Mouse (Mus musculus): ENCODE measurements around the gene Onecut1. TPM values are rescaled to one million over a fixed set of nuclear protein-coding genes. Genes with fewer than 3 reads are reported as not detected.

Onecut1 gene
- 7.5 and 9.1 TPM in 2 replicates for polyA plus RNA-seq (2015; fragmentation: Nextera tagmentation; extraction: Ambion mirVana)

GRCm38 (mm10) chr9:74861561-74861980 is at the start of gene Onecut1:
Onecut1 (plus strand) TSS chr9:74861921.
- peaks cover 3% of the 10 kb centered on the region; the same call in 1 of the 2 replicates for H3K4me1 ChIP-seq (ENCODE audit: insufficient read depth)
- peak within 1 kb of the TSS; percentile 74 for H3K9ac ChIP-seq (replicated peaks)
- WGBS (ENCODE audit: insufficient replicate concordance): under 1% methylated on average over 40 of the region's 45 CpGs
- ATAC-seq: peak; percentile 64
- TF ChIP-seq EP300 (IDR thresholded peaks at IDR 0.05; ENCODE audit: low read depth) (no peak), CTCF (IDR thresholded peaks at IDR 0.05; ENCODE audit: low read depth) (no peak)
- peaks cover 88% of the 10 kb centered on the region for H3K27me3 ChIP-seq (ENCODE audit: insufficient read depth, low read length)
- peak within 1 kb of the TSS; percentile 66 for H3K4me2 ChIP-seq (ENCODE audit: low read depth, low read length)
- no peaks in the 10 kb centered on the region; the same call in 1 of the 2 replicates for H3K36me3 ChIP-seq (replicated peaks; ENCODE audit: insufficient read depth, low read length)
- peak; percentile 85 for DNase-seq
- peak within 1 kb of the TSS; percentile 68 for H3K27ac ChIP-seq (ENCODE audit: low read depth)
- no peaks in the 10 kb centered on the region for H3K9me3 ChIP-seq (ENCODE audit: low read length)
- peak within 1 kb of the TSS; percentile 60 for H3K4me3 ChIP-seq (ENCODE audit: low read depth, low read length)

DNA sequence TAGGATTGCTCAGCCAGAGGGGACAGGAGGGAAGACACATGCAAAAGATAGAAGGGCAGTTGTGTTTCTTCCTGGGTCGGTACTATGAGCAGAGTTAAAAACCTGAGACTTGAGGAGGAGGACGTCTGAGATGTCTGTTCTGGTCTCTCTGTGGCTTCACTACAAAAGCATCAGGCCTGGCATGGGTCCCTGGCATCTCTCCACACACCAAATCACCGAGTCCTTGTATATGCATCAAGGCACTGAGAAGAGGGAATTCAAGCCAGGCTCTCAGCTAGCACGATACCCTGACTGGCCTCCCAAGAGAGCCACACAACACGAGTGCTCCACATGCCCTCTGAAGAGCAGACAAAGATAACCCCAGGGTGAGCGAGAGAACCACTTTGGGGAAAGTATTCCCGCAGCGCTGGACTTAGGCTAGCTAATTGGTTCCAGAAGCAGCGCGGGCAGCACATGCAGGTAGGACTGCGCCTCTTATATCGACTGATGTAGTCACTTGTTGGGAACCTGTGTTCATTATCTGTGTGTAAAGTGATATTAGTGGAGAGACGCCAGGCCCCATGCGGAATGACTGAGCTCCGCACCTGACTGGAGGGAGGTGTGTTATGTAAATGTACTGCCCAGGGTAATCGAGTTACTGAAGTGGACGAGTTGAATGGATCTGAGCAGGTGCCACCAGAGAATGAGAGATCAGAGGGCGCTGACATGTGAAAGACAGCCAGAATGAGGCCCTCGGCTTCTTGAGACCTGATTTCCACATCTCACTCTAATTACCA is 41.8 kb upstream of the Onecut1 start:
- 68% methylated on average over 19 of the region's 19 CpGs for WGBS (ENCODE audit: insufficient replicate concordance)
- no peaks in the 10 kb centered on the region for H3K9me3 ChIP-seq (ENCODE audit: low read length)
- H3K27me3 ChIP-seq (ENCODE audit: insufficient read depth, low read length): no peaks in the 10 kb centered on the region
- H3K4me1 ChIP-seq (ENCODE audit: insufficient read depth): no peaks in the 10 kb centered on the region
- H3K4me3 ChIP-seq (ENCODE audit: low read depth, low read length): no peak overlapping the region
- ATAC-seq (no peak), DNase-seq (no peak)
- H3K9ac ChIP-seq (replicated peaks): no peak overlapping the region
- no peaks in the 10 kb centered on the region for H3K36me3 ChIP-seq (replicated peaks; ENCODE audit: insufficient read depth, low read length)
- H3K4me2 ChIP-seq (ENCODE audit: low read depth, low read length): no peak overlapping the region
- TF ChIP-seq CTCF (IDR thresholded peaks at IDR 0.05; ENCODE audit: low read depth): no peak
- no peak for TF ChIP-seq EP300 (IDR thresholded peaks at IDR 0.05; ENCODE audit: low read depth)
- H3K27ac ChIP-seq (ENCODE audit: low read depth): no peak overlapping the region

- TF ChIP-seq CTCF (IDR thresholded peaks at IDR 0.05; ENCODE audit: low read depth) (no peak), EP300 (IDR thresholded peaks at IDR 0.05; ENCODE audit: low read depth) (no peak)
- H3K27ac ChIP-seq (ENCODE audit: low read depth): no peak overlapping the region
- no peak overlapping the region for H3K9ac ChIP-seq (replicated peaks)
- no peak overlapping the region for H3K4me2 ChIP-seq (ENCODE audit: low read depth, low read length)
- H3K36me3 ChIP-seq (replicated peaks; ENCODE audit: insufficient read depth, low read length): no peaks in the 10 kb centered on the region
- 47% methylated on average over 2 of the region's 2 CpGs for WGBS (ENCODE audit: insufficient replicate concordance)
- H3K4me1 ChIP-seq (ENCODE audit: insufficient read depth): no peaks in the 10 kb centered on the region
- DNase-seq: no peak
- ATAC-seq: no peak
- H3K4me3 ChIP-seq (ENCODE audit: low read depth, low read length): no peak overlapping the region
- no peaks in the 10 kb centered on the region for H3K9me3 ChIP-seq (ENCODE audit: low read length)
- H3K27me3 ChIP-seq (ENCODE audit: insufficient read depth, low read length): no peaks in the 10 kb centered on the region
Observed at GRCm38 (mm10) chr9:74825102-74825501, 36.6 kb upstream of the Onecut1 start.

DNA sequence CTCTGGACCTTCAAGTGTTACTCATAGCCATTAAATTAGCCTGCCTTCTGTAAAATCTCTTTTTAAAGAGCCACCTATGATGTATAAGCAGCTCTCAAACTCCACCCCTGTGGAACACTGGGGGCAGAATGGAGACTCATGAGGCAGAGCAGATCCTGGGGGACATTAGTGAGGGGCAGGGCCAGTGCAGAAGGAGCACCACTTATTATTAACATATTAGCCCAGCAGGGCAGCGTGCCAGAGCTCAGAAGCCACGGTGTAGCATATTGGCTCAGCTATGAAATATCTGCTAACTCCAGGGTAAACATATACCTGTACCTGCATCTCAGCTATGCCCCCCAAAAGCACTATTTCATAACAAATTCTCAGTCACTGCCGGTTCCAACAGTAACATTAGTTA is 32.5 kb upstream of the Onecut1 start:
- TF ChIP-seq CTCF (IDR thresholded peaks at IDR 0.05; ENCODE audit: low read depth) (no peak), EP300 (IDR thresholded peaks at IDR 0.05; ENCODE audit: low read depth) (no peak)
- Histone ChIP-seq H3K9ac (replicated peaks) (no peak overlapping the region), H3K36me3 (replicated peaks; ENCODE audit: insufficient read depth, low read length) (no peaks in the 10 kb centered on the region), H3K4me2 (ENCODE audit: low read depth, low read length) (no peak overlapping the region), H3K27me3 (ENCODE audit: insufficient read depth, low read length) (no peaks in the 10 kb centered on the region), H3K4me1 (ENCODE audit: insufficient read depth) (no peaks in the 10 kb centered on the region), H3K27ac (ENCODE audit: low read depth) (no peak overlapping the region), H3K4me3 (ENCODE audit: low read depth, low read length) (no peak overlapping the region), H3K9me3 (ENCODE audit: low read length) (no peaks in the 10 kb centered on the region)
- ATAC-seq (no peak), DNase-seq (no peak)
- 55% methylated on average over 3 of the region's 3 CpGs for WGBS (ENCODE audit: insufficient replicate concordance)

- Histone ChIP-seq H3K4me1 (ENCODE audit: insufficient read depth) (no peaks in the 10 kb centered on the region), H3K9me3 (ENCODE audit: low read length) (peaks cover 3% of the 10 kb centered on the region), H3K36me3 (replicated peaks; ENCODE audit: insufficient read depth, low read length) (no peaks in the 10 kb centered on the region), H3K9ac (replicated peaks) (no peak overlapping the region), H3K4me3 (ENCODE audit: low read depth, low read length) (no peak overlapping the region), H3K27ac (ENCODE audit: low read depth) (no peak overlapping the region), H3K27me3 (ENCODE audit: insufficient read depth, low read length) (peaks cover 11% of the 10 kb centered on the region), H3K4me2 (ENCODE audit: low read depth, low read length) (no peak overlapping the region)
- TF ChIP-seq CTCF (IDR thresholded peaks at IDR 0.05; ENCODE audit: low read depth) (no peak), EP300 (IDR thresholded peaks at IDR 0.05; ENCODE audit: low read depth) (no peak)
- ATAC-seq: no peak
- 77% methylated on average over 4 of the region's 4 CpGs for WGBS (ENCODE audit: insufficient replicate concordance)
- DNase-seq: no peak
Observed at GRCm38 (mm10) chr9:74842890-74843289, 18.8 kb upstream of the Onecut1 start.

DNA sequence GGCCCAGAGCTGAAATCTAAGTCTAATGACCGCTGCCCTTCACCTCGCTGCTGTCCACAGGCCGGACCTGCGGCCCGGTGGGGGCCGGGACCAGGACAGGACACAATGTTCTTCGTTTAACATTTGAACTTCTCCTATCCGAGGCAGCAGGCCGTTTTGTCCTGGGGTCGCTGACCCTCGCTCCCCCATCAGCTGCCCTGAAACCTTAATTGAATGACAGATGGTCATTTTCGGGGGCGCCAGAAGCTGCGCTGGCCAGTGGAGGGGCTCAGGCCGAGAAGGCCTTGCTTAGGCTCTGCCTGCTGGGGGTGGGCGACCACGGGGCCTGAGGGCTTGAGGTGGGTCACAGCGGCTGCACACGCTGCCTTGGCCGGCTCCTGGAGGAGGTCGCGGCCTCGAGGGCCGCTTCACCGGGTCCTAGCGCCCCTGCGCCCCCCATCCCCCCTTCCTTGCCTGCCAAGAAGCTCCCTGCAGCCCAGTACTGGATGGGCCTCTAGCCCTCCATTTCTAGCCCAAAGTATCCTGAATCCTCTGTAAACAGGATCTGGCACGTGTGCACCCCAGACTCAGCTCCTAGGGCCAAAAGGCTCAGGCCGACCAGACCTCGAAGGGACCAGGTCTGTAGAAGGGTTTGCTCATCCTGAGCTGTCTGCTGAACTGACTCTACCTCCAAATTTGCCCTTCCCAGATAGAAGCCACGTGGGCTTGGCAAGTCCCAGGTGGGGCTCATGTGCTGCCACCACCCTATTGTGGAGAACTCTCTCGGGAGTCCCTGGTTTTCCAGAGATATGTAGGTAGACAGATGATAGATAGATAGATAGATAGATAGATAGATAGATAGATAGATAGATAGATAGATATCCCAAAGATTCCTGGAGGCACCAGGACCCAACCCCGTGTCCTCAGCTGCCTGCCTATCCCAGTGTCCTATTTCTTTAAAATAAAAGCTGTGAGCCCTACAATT is 14.6 kb upstream of the Onecut1 start:
- no peak for TF ChIP-seq EP300 (IDR thresholded peaks at IDR 0.05; ENCODE audit: low read depth)
- no peak for TF ChIP-seq CTCF (IDR thresholded peaks at IDR 0.05; ENCODE audit: low read depth)
- ATAC-seq (peak; percentile 68), DNase-seq (no peak)
- Histone ChIP-seq H3K4me2 (ENCODE audit: low read depth, low read length) (no peak overlapping the region), H3K9ac (replicated peaks) (peak overlapping the region; percentile 34; the same call in 1 of the 2 replicates), H3K27ac (ENCODE audit: low read depth) (no peak overlapping the region; the same call in 1 of the 2 replicates), H3K4me3 (ENCODE audit: low read depth, low read length) (no peak overlapping the region), H3K36me3 (replicated peaks; ENCODE audit: insufficient read depth, low read length) (no peaks in the 10 kb centered on the region), H3K27me3 (ENCODE audit: insufficient read depth, low read length) (peaks cover 33% of the 10 kb centered on the region), H3K4me1 (ENCODE audit: insufficient read depth) (no peaks in the 10 kb centered on the region), H3K9me3 (ENCODE audit: low read length) (peaks cover 3% of the 10 kb centered on the region)
- 6% methylated on average over 33 of the region's 33 CpGs for WGBS (ENCODE audit: insufficient replicate concordance)
